Mouse (Mus musculus) Patski (cell line): Measurements from ENCODE around the gene Stag3. TPM values are rescaled to one million over a fixed set of nuclear protein-coding genes. Genes with fewer than 3 reads are reported as not detected.

Experiments used
- ATAC-seq: fragments of 100-300 bp; one replicate; pipeline ENCODE4 v1.8.0; 2021
- CTCF ChIA-PET: fragments of 350-600 bp; sonication (Branson Sonifier 250); formaldehyde crosslinking; loops from one replicate; lab custom pipeline; 2022; ENCODE audit warnings: inconsistent platforms; lab: Charles Lee
- POLR2A ChIA-PET: fragments of 350-600 bp; sonication (Branson Sonifier 250); formaldehyde crosslinking; loops from one replicate; lab custom pipeline; 2022; ENCODE audit warnings: antibody characterized with exemption, inconsistent platforms; lab: Charles Lee
- DNase-seq: peaks from one replicate; pipeline ENCODE4 v3.0.0-alpha.2; 2011; ENCODE audit warnings: low read depth, low spot score
- H3K27me3 ChIP-seq: fragments of 371-371 bp; one replicate; pipeline ENCODE4 v1.5.1; 2021
- CTCF ChIP-seq: fragments of 100-300 bp; IDR thresholded peaks from one replicate; pipeline ENCODE4 v1.5.1; 2021
- in situ Hi-C: fragments of 300-500 bp; cut with MboI; formaldehyde crosslinking; loops from 3 replicates; pipeline ENCODE4 v1.11.1; 2018; ENCODE audit warnings: low pct_unique_long_range_greater_than_20kb, mixed read lengths
- polyA plus RNA-seq: library from polyadenylated mRNA; unstranded; gene quantifications from one replicate; pipeline ENCODE4 v1.2.3, GENCODE M21; 2021

Stag3 gene
- polyA plus RNA-seq, 1 experiment from 2014 or later: 4.5 TPM

GRCm38 (mm10) chr5:138283540-138283939 is 3.5 kb downstream of the Stag3 start:
- in situ Hi-C loops: loop anchor here (10.0 kb wide), 1 partner anchor 161 kb away; the partner anchor contains the start of gene Zfp157
- POLR2A ChIA-PET: no interaction called here
- no peak for TF ChIP-seq CTCF
- ATAC-seq (no peak), DNase-seq (no peak)
- CTCF ChIA-PET: interaction anchor here (0.9 kb wide), 2 partner anchors 14 to 374 kb away, joined by 3 to 4 read pairs; no protein-coding TSS in a partner anchor
- H3K27me3 ChIP-seq: peaks cover 9% of the 10 kb centered on the region

GRCm38 (mm10) chr5:138287861-138288260 is 7.8 kb downstream of the Stag3 start:
- peaks cover 2% of the 10 kb centered on the region for H3K27me3 ChIP-seq
- peak; percentile 59 for TF ChIP-seq CTCF
- ChIA-PET CTCF (interaction anchor here (1.7 kb wide), 1 partner anchor 15 kb away, joined by 4 read pairs; the partner anchor contains the start of gene Gal3st4), POLR2A (no interaction called here)
- in situ Hi-C loops: loop anchor here (10.0 kb wide), 1 partner anchor 157 kb away; the partner anchor contains the start of gene Zfp157
- DNase-seq (no peak), ATAC-seq (no peak)

- TF ChIP-seq CTCF: no peak
- ChIA-PET CTCF (no interaction called here), POLR2A (no interaction called here)
- no peak for ATAC-seq
- peaks cover 13% of the 10 kb centered on the region for H3K27me3 ChIP-seq
- in situ Hi-C loops: no loop called here
- DNase-seq: no peak
Observed at GRCm38 (mm10) chr5:138291638-138292037, 11.6 kb downstream of the Stag3 start.

- CTCF ChIA-PET: no interaction called here
- no peak for TF ChIP-seq CTCF
- POLR2A ChIA-PET: no interaction called here
- ATAC-seq (no peak), DNase-seq (no peak)
- H3K27me3 ChIP-seq: peaks cover 13% of the 10 kb centered on the region
- in situ Hi-C loops: no loop called here
Observed at GRCm38 (mm10) chr5:138294158-138294557, 14.1 kb downstream of the Stag3 start.

- DNase-seq (no peak), ATAC-seq (no peak)
- H3K27me3 ChIP-seq: peaks cover 9% of the 10 kb centered on the region
- TF ChIP-seq CTCF: no peak
- ChIA-PET POLR2A (no interaction called here), CTCF (no interaction called here)
- in situ Hi-C loops: no loop called here
Observed at GRCm38 (mm10) chr5:138299613-138300012, 19.6 kb downstream of the Stag3 start.

- TF ChIP-seq CTCF: no peak
- ATAC-seq (no peak), DNase-seq (no peak)
- ChIA-PET CTCF (interaction anchor here (1.2 kb wide), 1 partner anchor 62 kb away, joined by 3 read pairs; no protein-coding TSS in a partner anchor), POLR2A (no interaction called here)
- peaks cover 4% of the 10 kb centered on the region for H3K27me3 ChIP-seq
- in situ Hi-C loops: no loop called here
Observed at GRCm38 (mm10) chr5:138312795-138313194, 32.8 kb downstream of the Stag3 start.

GRCm38 (mm10) chr5:138341661-138342060 is 61.6 kb downstream of the Stag3 start, which contains the start of gene Pvrig:
Gene Pvrig (plus strand): TSS chr5:138341961.
- in situ Hi-C loops: no loop called here
- ChIA-PET CTCF (no interaction called here), POLR2A (no interaction called here)
- TF ChIP-seq CTCF: no peak
- H3K27me3 ChIP-seq: no peaks in the 10 kb centered on the region
- ATAC-seq (no peak), DNase-seq (no peak)

- H3K27me3 ChIP-seq: no peaks in the 10 kb centered on the region
- ChIA-PET POLR2A (no interaction called here), CTCF (interaction anchor here (0.8 kb wide), 1 partner anchor 17 kb away, joined by 3 read pairs; no protein-coding TSS in a partner anchor)
- ATAC-seq (no peak), DNase-seq (no peak)
- no peak for TF ChIP-seq CTCF
- in situ Hi-C loops: no loop called here
Observed at GRCm38 (mm10) chr5:138343216-138343615, 63.2 kb downstream of the Stag3 start.

Other genes starting within 250 kb of the Stag3 start
- not detected for gene Smok3c, start 227.0 kb upstream of the Stag3 start, polyA plus RNA-seq
- gene Zkscan1, start 195.2 kb upstream of the Stag3 start, polyA plus RNA-seq: 32.9 TPM
- gene Zscan21, start 163.3 kb upstream of the Stag3 start, polyA plus RNA-seq: 60.4 TPM
- 11.5 TPM for gene Zfp113, start 124.5 kb upstream of the Stag3 start, polyA plus RNA-seq
- gene Cops6, start 119.2 kb upstream of the Stag3 start, polyA plus RNA-seq: 274 TPM
- 39.7 TPM for gene Ap4m1, start 108.2 kb upstream of the Stag3 start, polyA plus RNA-seq
- 104 TPM for gene Mcm7, start 107.8 kb upstream of the Stag3 start, polyA plus RNA-seq
- 60.2 TPM for gene Taf6, start 92.8 kb upstream of the Stag3 start, polyA plus RNA-seq
- gene Cnpy4, start 92.8 kb upstream of the Stag3 start, polyA plus RNA-seq: 68.3 TPM
- 11.4 TPM for gene Mblac1, start 85.9 kb upstream of the Stag3 start, polyA plus RNA-seq
- 2.2 TPM for gene Nxpe5, start 54.3 kb upstream of the Stag3 start, polyA plus RNA-seq
- gene Lamtor4, start 24.8 kb upstream of the Stag3 start, polyA plus RNA-seq: 125 TPM
- 36.9 TPM for gene BC037034, start 16.2 kb upstream of the Stag3 start, polyA plus RNA-seq
- 0.62 TPM for gene Gal3st4, start 7.4 kb upstream of the Stag3 start, polyA plus RNA-seq
- 0.01 TPM for gene Gm43720, start 282 bp upstream of the Stag3 start, polyA plus RNA-seq
- gene Gpc2, start 235 bp upstream of the Stag3 start, polyA plus RNA-seq: 13.9 TPM
- gene Pvrig, start 61.7 kb downstream of the Stag3 start, polyA plus RNA-seq: not detected
- 12.8 TPM for gene Zfp157, start 161.2 kb downstream of the Stag3 start, polyA plus RNA-seq